Comparison of ENCODE assay signal across 25 mouse cellular contexts in the genomic region with DNA sequence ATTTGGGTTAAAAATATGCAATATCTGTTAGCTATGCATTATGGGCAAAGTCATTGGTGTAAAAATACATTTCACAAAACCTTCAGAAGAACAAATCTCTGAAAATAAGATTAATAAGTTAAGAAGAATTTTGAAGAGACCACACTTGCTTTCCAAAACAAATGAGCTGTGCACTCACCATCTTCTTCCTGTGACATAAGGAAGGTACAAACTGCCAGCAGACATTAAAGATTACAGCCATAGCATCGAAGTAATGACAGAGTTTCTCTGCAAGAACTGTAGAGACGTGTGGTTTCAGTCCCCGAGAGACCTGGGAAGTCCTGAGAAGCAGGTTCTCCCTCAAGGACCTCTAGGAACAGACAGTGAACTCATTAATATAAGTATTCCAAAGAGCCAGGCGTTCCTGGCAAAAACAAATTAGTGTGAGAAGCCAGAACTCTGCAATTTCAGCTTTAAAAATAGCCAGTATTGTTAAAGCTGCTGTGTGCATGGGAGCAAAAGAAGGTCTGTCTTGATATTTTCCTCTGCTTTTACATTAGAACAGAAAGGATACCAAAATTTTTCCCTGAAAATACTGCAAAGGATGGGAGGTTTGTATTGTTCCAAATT. TPM values are rescaled to one million over a fixed set of nuclear protein-coding genes. Genes with fewer than 3 reads are reported as not detected.
"Had no signal": no experiment of that assay in that cellular context is flagged by ENCODE, and none has a peak within 500 bp of the region (broad histone marks: within the 10 kb centered on the region; RNA-seq: fewer than 3 reads in every experiment).

No protein-coding gene starts in this region.

- H3K27ac ChIP-seq: heart, embryonic 10.5 days; hindbrain, embryonic 10.5 days; hindbrain, embryonic 12.5 days; hindbrain, embryonic 14.5 days; kidney, embryonic 15.5 days; kidney, postnatal 0 days; limb, embryonic 13.5 days; limb, embryonic 15.5 days; liver, embryonic 12.5 days had no signal

- H3K4me1 ChIP-seq: heart, embryonic 10.5 days; heart, embryonic 12.5 days; hindbrain, embryonic 10.5 days; hindbrain, embryonic 12.5 days; liver, embryonic 12.5 days had no signal

- H3K9ac ChIP-seq: forebrain, postnatal 0 days; heart, embryonic 12.5 days; hindbrain, embryonic 12.5 days; hindbrain, embryonic 14.5 days; kidney, embryonic 15.5 days; limb, embryonic 13.5 days; limb, embryonic 15.5 days; liver, embryonic 12.5 days had no signal

- H3K36me3 ChIP-seq: heart, embryonic 10.5 days; heart, embryonic 12.5 days; hindbrain, embryonic 10.5 days; hindbrain, embryonic 12.5 days; kidney, embryonic 15.5 days; limb, embryonic 13.5 days; limb, embryonic 15.5 days; liver, embryonic 12.5 days had no signal

- H3K4me2 ChIP-seq: heart, embryonic 12.5 days; hindbrain, embryonic 12.5 days; hindbrain, embryonic 14.5 days; kidney, embryonic 15.5 days; limb, embryonic 13.5 days; limb, embryonic 15.5 days; liver, embryonic 12.5 days had no signal

- H3K27me3 ChIP-seq: heart, embryonic 12.5 days; hindbrain, embryonic 12.5 days; kidney, embryonic 15.5 days; limb, embryonic 13.5 days; limb, embryonic 15.5 days; liver, embryonic 12.5 days had no signal

- H3K9me3 ChIP-seq: heart, embryonic 10.5 days; heart, embryonic 12.5 days; hindbrain, embryonic 10.5 days; hindbrain, embryonic 12.5 days; kidney, embryonic 15.5 days; limb, embryonic 13.5 days; limb, embryonic 15.5 days; liver, embryonic 12.5 days had no signal

- ATAC-seq: forebrain, postnatal 0 days; hindbrain, embryonic 16.5 days; liver, embryonic 12.5 days had no signal

- DNase-seq: forebrain, postnatal 0 days; gastrocnemius, postnatal 14 days; gastrocnemius, postnatal 36 days; heart, adult 18-20 months; heart, postnatal 10 days; heart, postnatal 4 days; kidney, adult 11 months; kidney, adult 2 months; kidney, postnatal 14 days; kidney, postnatal 36 days; layer of hippocampus, adult 9-11 months; layer of hippocampus, postnatal 36 days; left cerebral cortex, postnatal 4 days had no signal

- H3K4me3 ChIP-seq: heart, embryonic 10.5 days; heart, embryonic 12.5 days; hindbrain, embryonic 10.5 days; hindbrain, embryonic 12.5 days; kidney, embryonic 15.5 days; limb, embryonic 13.5 days; limb, embryonic 15.5 days; liver, embryonic 12.5 days had no signal

RNA-seq across cellular contexts. Expression of gene Hapln1, which starts 43.6 kb away (rescaled TPM):
- total RNA-seq: gastrocnemius, adult 18-20 months had no signal
